Mouse (Mus musculus) CH12.LX (cell line): ENCODE data around the gene Ebf1. TPM values are rescaled to one million over a fixed set of nuclear protein-coding genes. Genes with fewer than 3 reads are reported as not detected.

Experiments used
- DNase-seq: peaks from one replicate; pipeline ENCODE4 v3.0.0-alpha.2; 2013; ENCODE audit errors: extremely low read depth
- H3K27ac ChIP-seq: 2 replicates; pipeline ENCODE4 v1.5.1; 2012; ENCODE audit warnings: low read depth, mild to moderate bottlenecking, control low read depth, moderate library complexity; ENCODE audit not compliant: insufficient read depth
- H3K27me3 ChIP-seq: replicated peaks from 2 replicates; pipeline ENCODE3; 2012; ENCODE audit warnings: inconsistent platforms
- H3K36me3 ChIP-seq, 2 experiments: replicated peaks in 1 of 2; 2 replicates each; pipeline versions ENCODE3 to v1.6.1; 2012; ENCODE audit warnings: inconsistent platforms in 1 of 2, low read length in 1 of 2, mild to moderate bottlenecking in 1 of 2, mixed read lengths in 1 of 2, moderate library complexity in 1 of 2; ENCODE audit not compliant: control insufficient read depth in 1 of 2, insufficient read depth in 1 of 2
- H3K4me1 ChIP-seq, 2 experiments: 2 replicates each; pipeline ENCODE4 v1.6.1; 2012; ENCODE audit warnings: inconsistent platforms in 1 of 2, moderate library complexity in 1 of 2; ENCODE audit not compliant: insufficient read depth in 2 of 2, control insufficient read depth in 1 of 2
- H3K4me2 ChIP-seq: 2 replicates; pipeline ENCODE4 v1.6.1; 2012; ENCODE audit warnings: low read depth, mild to moderate bottlenecking, control low read depth; ENCODE audit not compliant: poor library complexity, insufficient read depth, severe bottlenecking
- H3K4me3 ChIP-seq, 3 experiments: fragments of 150-350 bp in 1 of 3; sonication (generic) in 1 of 3; replicated peaks in 1 of 3; 2 replicates each; pipeline versions ENCODE3 to v1.5.1; 2011 to 2012; ENCODE audit warnings: low read depth in 2 of 3, low read length in 2 of 3, mild to moderate bottlenecking in 2 of 3, moderate library complexity in 2 of 3, control low read depth in 1 of 3, improper control_type of control experiment in 1 of 3, inconsistent platforms in 1 of 3, mixed read lengths in 1 of 3; ENCODE audit not compliant: poor library complexity in 1 of 3
- H3K79me2 ChIP-seq: replicated peaks from 2 replicates; pipeline ENCODE4 v1.6.1; 2012; ENCODE audit warnings: mild to moderate bottlenecking, moderate library complexity; ENCODE audit not compliant: control insufficient read depth, poor library complexity, insufficient read depth, severe bottlenecking; ENCODE audit errors: extremely low read depth
- H3K9ac ChIP-seq: 2 replicates; pipeline ENCODE4 v1.6.1; 2012; ENCODE audit warnings: low read depth, mild to moderate bottlenecking, control low read depth, moderate library complexity; ENCODE audit not compliant: insufficient read depth
- H3K9me3 ChIP-seq: replicated peaks from 2 replicates; pipeline ENCODE3; 2012; ENCODE audit warnings: low read length, inconsistent platforms, mixed read lengths
- CHD1 ChIP-seq: IDR thresholded peaks from 2 replicates; pipeline ENCODE4 v1.6.1; 2012; ENCODE audit warnings: low read depth, low read length, improper control_type of control experiment, inconsistent platforms
- E2F4 ChIP-seq: IDR thresholded peaks from 2 replicates; pipeline ENCODE4 v1.6.1; 2011; ENCODE audit warnings: low read depth, low read length, improper control_type of control experiment; ENCODE audit not compliant: insufficient replicate concordance
- GABPA ChIP-seq: IDR thresholded peaks from 2 replicates; pipeline ENCODE4 v1.6.1; 2012; ENCODE audit warnings: low read depth, low read length, improper control_type of control experiment, inconsistent platforms; ENCODE audit not compliant: insufficient replicate concordance
- HCFC1 ChIP-seq: IDR thresholded peaks from 2 replicates; pipeline ENCODE4 v1.6.1; 2012; ENCODE audit warnings: low read depth, mild to moderate bottlenecking, inconsistent platforms, low read length, improper control_type of control experiment
- IRF4 ChIP-seq: IDR thresholded peaks from 2 replicates; pipeline ENCODE4 v1.6.1; 2014; ENCODE audit warnings: low read depth, mild to moderate bottlenecking, inconsistent platforms, low read length, improper control_type of control experiment
- KAT2A ChIP-seq: IDR thresholded peaks from 2 replicates; pipeline ENCODE4 v1.6.1; 2012; ENCODE audit warnings: low read length, improper control_type of control experiment, inconsistent platforms; ENCODE audit not compliant: insufficient replicate concordance
- MAFK ChIP-seq: IDR thresholded peaks from 2 replicates; pipeline ENCODE4 v1.6.1; 2011; ENCODE audit warnings: low read length, improper control_type of control experiment; ENCODE audit not compliant: insufficient replicate concordance
- MXI1 ChIP-seq: IDR thresholded peaks from 2 replicates; pipeline ENCODE4 v1.6.1; 2011; ENCODE audit warnings: mild to moderate bottlenecking, low read depth, low read length, improper control_type of control experiment
- NELFE ChIP-seq: IDR thresholded peaks from 2 replicates; pipeline ENCODE4 v1.6.1; 2011; ENCODE audit warnings: low read depth, low read length, improper control_type of control experiment
- POLR2AphosphoS2 ChIP-seq: IDR thresholded peaks from 2 replicates; pipeline ENCODE4 v1.6.1; 2011; ENCODE audit warnings: low read depth, low read length, improper control_type of control experiment
- RAD21 ChIP-seq: IDR thresholded peaks from 2 replicates; pipeline ENCODE4 v1.6.1; 2011; ENCODE audit warnings: low read depth, mild to moderate bottlenecking, low read length, improper control_type of control experiment, moderate library complexity
- SIN3A ChIP-seq: IDR thresholded peaks from 2 replicates; pipeline ENCODE4 v1.6.1; 2012; ENCODE audit warnings: low read length, improper control_type of control experiment, inconsistent platforms
- TBP ChIP-seq: conservative IDR thresholded peaks from 2 replicates; pipeline ENCODE4 v1.6.1; 2011; ENCODE audit warnings: low read depth, low read length, improper control_type of control experiment
- UBTF ChIP-seq: IDR thresholded peaks from 2 replicates; pipeline ENCODE4 v1.6.1; 2012; ENCODE audit warnings: low read depth, mild to moderate bottlenecking, inconsistent platforms, low read length, improper control_type of control experiment, moderate library complexity
- USF1 ChIP-seq: IDR thresholded peaks from 2 replicates; pipeline ENCODE4 v1.6.1; 2014; ENCODE audit warnings: low read depth, mild to moderate bottlenecking, inconsistent platforms, low read length, improper control_type of control experiment
- USF2 ChIP-seq: conservative IDR thresholded peaks from 2 replicates; pipeline ENCODE4 v1.6.1; 2011; ENCODE audit warnings: low read depth, low read length, improper control_type of control experiment
- ZC3H11A ChIP-seq: IDR thresholded peaks from 2 replicates; pipeline ENCODE4 v1.6.1; 2012; ENCODE audit warnings: low read depth, mild to moderate bottlenecking, inconsistent platforms, low read length, improper control_type of control experiment
- ZKSCAN1 ChIP-seq: IDR thresholded peaks from 2 replicates; pipeline ENCODE4 v1.6.1; 2012; ENCODE audit warnings: low read depth, inconsistent platforms, low read length, improper control_type of control experiment, borderline replicate concordance
- ZNF384 ChIP-seq: IDR thresholded peaks from 2 replicates; pipeline ENCODE4 v1.6.1; 2012; ENCODE audit warnings: low read depth, low read length, improper control_type of control experiment, inconsistent platforms
- dilution Hi-C: fragments of 300-500 bp; cut with MboI; formaldehyde crosslinking; loops from 2 replicates; pipeline ENCODE4 v1.14.3; 2020; ENCODE audit warnings: low sequenced_read_pairs; ENCODE audit not compliant: extremely low pct_unique_long_range_greater_than_20kb, extremely low pct_ligation_motif_present
- in situ Hi-C: fragments of 300-500 bp; cut with MboI; formaldehyde crosslinking; loops from 3 replicates; pipeline ENCODE4 v1.14.3; 2019; ENCODE audit warnings: low sequenced_read_pairs, low pct_ligation_motif_present, low pct_unique_long_range_greater_than_20kb, mixed read lengths
- polyA plus RNA-seq: library from polyadenylated mRNA; unstranded; fragments of >175 nt; gene quantifications from 2 replicates; pipeline ENCODE4 v1.2.1, GENCODE M21; 2012; ENCODE audit warnings: low read depth; ENCODE audit not compliant: insufficient read length
- total RNA-seq, 2 experiments: library from RNA; depleted of rRNA; stranded (reverse); fragments of 300-350 nt in 1 of 2; fragments of >200 nt in 1 of 2; gene quantifications; 2 replicates each; pipeline ENCODE4 v1.2.3; 2012 to 2014

Gene Ebf1
- total and polyA plus RNA-seq, 3 experiments, result 37.8 to 60.7 (median 42.8) TPM

- DNase-seq, result no peak
- H3K9me3 ChIP-seq, result no peaks in the 10 kb centered on the region
- peaks cover 16 to 52% of the 10 kb centered on the region in 2 experiments for H3K36me3 ChIP-seq
- H3K9ac ChIP-seq, result no peak overlapping the region
- H3K4me2 ChIP-seq, result no peak overlapping the region
- in situ Hi-C loops, result no loop called here
- H3K4me3 ChIP-seq, result no peak overlapping the region
- dilution Hi-C loops, result no loop called here
- peaks cover 52% of the 10 kb centered on the region for H3K79me2 ChIP-seq
- no peak overlapping the region for H3K27ac ChIP-seq
- TF ChIP-seq KAT2A, result no peak
- TF ChIP-seq POLR2AphosphoS2, result no peak
- no peak for TF ChIP-seq RAD21
- no peak for TF ChIP-seq ZKSCAN1
- peaks cover 16 to 87% of the 10 kb centered on the region in 2 experiments for H3K4me1 ChIP-seq
- H3K27me3 ChIP-seq, result no peaks in the 10 kb centered on the region
These were observed 38.4 kb downstream of the Ebf1 start for GRCm38 (mm10) chr11:44655468-44655867.

- in situ Hi-C loops, result no loop called here
These were observed 39.8 kb downstream of the Ebf1 start for GRCm38 (mm10) chr11:44656916-44657315.

GRCm38 (mm10) chr11:44657833-44658395 is 40.8 kb downstream of the Ebf1 start:
- Histone ChIP-seq H3K79me2 (peaks cover 49% of the 10 kb centered on the region), H3K4me3 (no peak overlapping the region), H3K27ac (peak overlapping the region; percentile 67), H3K9ac (peak overlapping the region; percentile 9; the same call in 1 of the 2 replicates), H3K4me2 (no peak overlapping the region), H3K9me3 (no peaks in the 10 kb centered on the region), H3K27me3 (no peaks in the 10 kb centered on the region), H3K36me3 (peaks cover 10 to 37% of the 10 kb centered on the region in 2 experiments), H3K4me1 (peaks cover 22 to 93% of the 10 kb centered on the region in 2 experiments)
- TF ChIP-seq NELFE, result no peak
- no peak for TF ChIP-seq ZC3H11A
- no peak for TF ChIP-seq MXI1
- no peak for TF ChIP-seq KAT2A
- no peak for TF ChIP-seq POLR2AphosphoS2
- TF ChIP-seq USF1, result no peak
- no peak for TF ChIP-seq ZKSCAN1
- no peak for TF ChIP-seq CHD1
- TF ChIP-seq UBTF, result no peak
- TF ChIP-seq IRF4, result no peak
- DNase-seq, result no peak
- in situ Hi-C loops, result no loop called here
- dilution Hi-C loops, result no loop called here

More at GRCm38 (mm10) chr11:44656916-44657315, 39.8 kb downstream of the Ebf1 start:
- no peak overlapping the region for H3K27ac ChIP-seq
- no peaks in the 10 kb centered on the region for H3K27me3 ChIP-seq
- H3K36me3 ChIP-seq, result peaks cover 16 to 45% of the 10 kb centered on the region in 2 experiments
- TF ChIP-seq SIN3A (no peak), POLR2AphosphoS2 (no peak), UBTF (no peak), GABPA (no peak), E2F4 (no peak), KAT2A (no peak), MAFK (no peak), TBP (no peak), ZNF384 (no peak), USF1 (no peak), IRF4 (no peak), USF2 (no peak), HCFC1 (no peak), ZKSCAN1 (no peak), ZC3H11A (no peak)
- TF ChIP-seq, all 38 proteins: peak for 0
- dilution Hi-C loops, result no loop called here
- Histone ChIP-seq H3K4me1 (peaks cover 22 to 90% of the 10 kb centered on the region in 2 experiments), H3K79me2 (peaks cover 51% of the 10 kb centered on the region), H3K4me2 (no peak overlapping the region), H3K9ac (no peak overlapping the region), H3K9me3 (no peaks in the 10 kb centered on the region), H3K4me3 (no peak overlapping the region)
- DNase-seq, result peak; percentile 56
